Mouse (Mus musculus) MEL (cell line): ENCODE measurements around the gene Lrrc49. TPM values are rescaled to one million over a fixed set of nuclear protein-coding genes. Genes with fewer than 3 reads are reported as not detected.

ENCODE experiments used
- DNase-seq: peaks from one replicate; pipeline ENCODE4 v3.0.0; 2011; ENCODE audit warnings: low read depth, low spot score
- H3K27ac ChIP-seq: 2 replicates; pipeline ENCODE4 v1.5.1; 2012; ENCODE audit warnings: low read depth, mild to moderate bottlenecking, control low read depth, low read length, moderate library complexity; ENCODE audit not compliant: control insufficient read depth
- H3K27me3 ChIP-seq, 2 experiments: fragments of 150-350 bp in 1 of 2; sonication (generic) in 1 of 2; 2 replicates each; pipeline ENCODE4 v1.6.1; 2012; ENCODE audit warnings: low read length in 2 of 2, mild to moderate bottlenecking in 2 of 2, improper control_type of control experiment in 1 of 2, moderate library complexity in 1 of 2; ENCODE audit not compliant: insufficient read depth in 2 of 2, control insufficient read depth in 1 of 2
- H3K36me3 ChIP-seq, 2 experiments: 2 replicates each; pipeline ENCODE4 v1.6.1; 2012 to 2014; ENCODE audit warnings: low read length in 2 of 2, improper control_type of control experiment in 1 of 2, inconsistent platforms in 1 of 2, mild to moderate bottlenecking in 1 of 2; ENCODE audit not compliant: insufficient read depth in 2 of 2, control insufficient read depth in 1 of 2
- H3K4me1 ChIP-seq, 2 experiments: fragments of 150-350 bp in 1 of 2; sonication (generic) in 1 of 2; 2 replicates each; pipeline ENCODE4 v1.6.1; 2012; ENCODE audit warnings: low read length in 2 of 2, improper control_type of control experiment in 1 of 2, mild to moderate bottlenecking in 1 of 2; ENCODE audit not compliant: insufficient read depth in 2 of 2, control insufficient read depth in 1 of 2
- H3K4me3 ChIP-seq, 2 experiments: fragments of 150-350 bp in 1 of 2; sonication (generic) in 1 of 2; 2 replicates each; pipeline ENCODE4 v1.5.1; 2012; ENCODE audit warnings: low read depth in 2 of 2, low read length in 2 of 2, mild to moderate bottlenecking in 2 of 2, moderate library complexity in 2 of 2, control low read depth in 1 of 2, improper control_type of control experiment in 1 of 2; ENCODE audit not compliant: control insufficient read depth in 1 of 2, insufficient read depth in 1 of 2
- H3K79me2 ChIP-seq: 2 replicates; pipeline ENCODE4 v1.6.1; 2012; ENCODE audit warnings: mild to moderate bottlenecking, low read length, moderate library complexity; ENCODE audit not compliant: control insufficient read depth, poor library complexity, insufficient read depth
- H3K9ac ChIP-seq: 2 replicates; pipeline ENCODE4 v1.6.1; 2012; ENCODE audit warnings: low read depth, mild to moderate bottlenecking, control low read depth, low read length, moderate library complexity; ENCODE audit not compliant: control insufficient read depth, poor library complexity, severe bottlenecking
- H3K9me3 ChIP-seq: fragments of 150-350 bp; sonication (generic); replicated peaks from 2 replicates; pipeline ENCODE4 v1.6.1; 2012; ENCODE audit warnings: mild to moderate bottlenecking, low read length, improper control_type of control experiment, moderate library complexity; ENCODE audit not compliant: insufficient read depth
- CTCF ChIP-seq, 3 experiments: IDR thresholded peaks in 2 of 3; conservative IDR thresholded peaks in 1 of 3; 2 replicates each; pipeline ENCODE4 v1.5.1; 2011 to 2012; ENCODE audit warnings: low read length in 3 of 3, low read depth in 2 of 3, mild to moderate bottlenecking in 2 of 3, improper control_type of control experiment in 1 of 3, inconsistent platforms in 1 of 3, mixed read lengths in 1 of 3, moderate library complexity in 1 of 3; ENCODE audit not compliant: control insufficient read depth in 1 of 3, insufficient read depth in 1 of 3, poor library complexity in 1 of 3, severe bottlenecking in 1 of 3
- EP300 ChIP-seq, 2 experiments: IDR thresholded peaks; 2 replicates each; pipeline ENCODE4 v1.6.1; 2011; ENCODE audit warnings: improper control_type of control experiment in 2 of 2, low read length in 2 of 2, low read depth in 1 of 2, mild to moderate bottlenecking in 1 of 2
- ETS1 ChIP-seq: IDR thresholded peaks from 2 replicates; pipeline ENCODE4 v1.6.1; 2012; ENCODE audit warnings: low read depth, mild to moderate bottlenecking, inconsistent platforms, low read length, improper control_type of control experiment, moderate library complexity
- GABPA ChIP-seq: IDR thresholded peaks from 2 replicates; pipeline ENCODE4 v1.6.1; 2012; ENCODE audit warnings: low read depth, mild to moderate bottlenecking, inconsistent platforms, low read length, improper control_type of control experiment, moderate library complexity
- MAZ ChIP-seq: IDR thresholded peaks from 2 replicates; pipeline ENCODE4 v1.6.1; 2012; ENCODE audit warnings: low read depth, mild to moderate bottlenecking, inconsistent platforms, low read length, improper control_type of control experiment
- MXI1 ChIP-seq: IDR thresholded peaks from 2 replicates; pipeline ENCODE4 v1.6.1; 2011; ENCODE audit warnings: mild to moderate bottlenecking, low read depth, low read length, improper control_type of control experiment
- MYB ChIP-seq: IDR thresholded peaks from 2 replicates; pipeline ENCODE4 v1.6.1; 2011; ENCODE audit warnings: mild to moderate bottlenecking, low read depth, low read length, improper control_type of control experiment
- NELFE ChIP-seq: IDR thresholded peaks from 2 replicates; pipeline ENCODE4 v1.6.1; 2011; ENCODE audit warnings: low read depth, low read length, improper control_type of control experiment
- NRF1 ChIP-seq: IDR thresholded peaks from 2 replicates; pipeline ENCODE4 v1.6.1; 2014; ENCODE audit warnings: low read depth, mild to moderate bottlenecking, inconsistent platforms, low read length, improper control_type of control experiment, moderate library complexity; ENCODE audit not compliant: poor library complexity, insufficient read depth, severe bottlenecking
- POLR2A ChIP-seq, 2 experiments: IDR thresholded peaks; 2 replicates each; pipeline ENCODE4 v1.6.1; 2011 to 2012; ENCODE audit warnings: low read length in 2 of 2, mild to moderate bottlenecking in 2 of 2, control low read depth in 1 of 2, improper control_type of control experiment in 1 of 2, low read depth in 1 of 2, moderate library complexity in 1 of 2; ENCODE audit not compliant: control insufficient read depth in 1 of 2, insufficient read depth in 1 of 2, poor library complexity in 1 of 2
- POLR2AphosphoS2 ChIP-seq: IDR thresholded peaks from 2 replicates; pipeline ENCODE4 v1.6.1; 2011; ENCODE audit warnings: low read length, improper control_type of control experiment
- POLR2AphosphoS5 ChIP-seq: IDR thresholded peaks from 2 replicates; pipeline ENCODE4 v1.6.1; 2012; ENCODE audit warnings: low read depth, borderline replicate concordance, mild to moderate bottlenecking, inconsistent platforms, low read length, moderate library complexity, mixed read lengths
- RAD21 ChIP-seq: IDR thresholded peaks from 2 replicates; pipeline ENCODE4 v1.6.1; 2011; ENCODE audit warnings: mild to moderate bottlenecking, low read depth, low read length, improper control_type of control experiment
- RCOR1 ChIP-seq: IDR thresholded peaks from 2 replicates; pipeline ENCODE4 v1.6.1; 2012; ENCODE audit warnings: low read depth, mild to moderate bottlenecking, inconsistent platforms, low read length, improper control_type of control experiment
- SIN3A ChIP-seq: IDR thresholded peaks from 2 replicates; pipeline ENCODE4 v1.6.1; 2012; ENCODE audit warnings: low read length, improper control_type of control experiment, inconsistent platforms
- SMC3 ChIP-seq: IDR thresholded peaks from 2 replicates; pipeline ENCODE4 v1.6.1; 2011; ENCODE audit warnings: low read depth, low read length, improper control_type of control experiment
- TAL1 ChIP-seq: IDR thresholded peaks from 2 replicates; pipeline ENCODE4 v1.6.1; 2012; ENCODE audit warnings: mild to moderate bottlenecking, inconsistent platforms, low read length, moderate library complexity, mixed read lengths
- TBP ChIP-seq: IDR thresholded peaks from 2 replicates; pipeline ENCODE4 v1.8.0; 2011; ENCODE audit warnings: low read depth, low read length, improper control_type of control experiment
- TCF12 ChIP-seq: IDR thresholded peaks from 2 replicates; pipeline ENCODE4 v1.6.1; 2014; ENCODE audit warnings: low read depth, mild to moderate bottlenecking, inconsistent platforms, low read length, improper control_type of control experiment, moderate library complexity
- USF1 ChIP-seq: IDR thresholded peaks from 2 replicates; pipeline ENCODE4 v1.6.1; 2014; ENCODE audit warnings: low read depth, mild to moderate bottlenecking, inconsistent platforms, low read length, improper control_type of control experiment, moderate library complexity
- USF2 ChIP-seq, 2 experiments: IDR thresholded peaks; 2 replicates each; pipeline ENCODE4 v1.6.1; 2011 to 2012; ENCODE audit warnings: improper control_type of control experiment in 2 of 2, low read length in 2 of 2, borderline replicate concordance in 1 of 2, inconsistent platforms in 1 of 2, low read depth in 1 of 2, mild to moderate bottlenecking in 1 of 2; ENCODE audit not compliant: insufficient read depth in 1 of 2
- ZKSCAN1 ChIP-seq: IDR thresholded peaks from 2 replicates; pipeline ENCODE4 v1.6.1; 2012; ENCODE audit warnings: low read depth, mild to moderate bottlenecking, inconsistent platforms, low read length, improper control_type of control experiment, moderate library complexity
- ZMIZ1 ChIP-seq: IDR thresholded peaks from 2 replicates; pipeline ENCODE4 v1.6.1; 2012; ENCODE audit warnings: low read depth, mild to moderate bottlenecking, inconsistent platforms, low read length, improper control_type of control experiment, moderate library complexity
- ZNF384 ChIP-seq: IDR thresholded peaks from 2 replicates; pipeline ENCODE4 v1.6.1; 2012; ENCODE audit warnings: low read depth, mild to moderate bottlenecking, inconsistent platforms, low read length, improper control_type of control experiment
- polyA plus RNA-seq, 2 experiments: library from polyadenylated mRNA; stranded (reverse) in 1 of 2; unstranded in 1 of 2; fragments of >175 nt in 1 of 2; fragments of >200 nt in 1 of 2; gene quantifications; 2 replicates each; pipeline versions ENCODE4 v1.2.1 to v1.2.4; 2012; ENCODE audit warnings: low replicate concordance in 2 of 2, low read depth in 1 of 2; ENCODE audit not compliant: insufficient read length in 2 of 2, insufficient read depth in 1 of 2, missing spikeins in 1 of 2
- total RNA-seq: library from RNA; depleted of rRNA; stranded (reverse); fragments of 300-350 nt; gene quantifications from 2 replicates; pipeline ENCODE4 v1.2.3, GENCODE M21; 2012

The Lrrc49 gene
- total and polyA plus RNA-seq, 3 experiments: 2.7 to 5.5 TPM; not detected in 1

DNA sequence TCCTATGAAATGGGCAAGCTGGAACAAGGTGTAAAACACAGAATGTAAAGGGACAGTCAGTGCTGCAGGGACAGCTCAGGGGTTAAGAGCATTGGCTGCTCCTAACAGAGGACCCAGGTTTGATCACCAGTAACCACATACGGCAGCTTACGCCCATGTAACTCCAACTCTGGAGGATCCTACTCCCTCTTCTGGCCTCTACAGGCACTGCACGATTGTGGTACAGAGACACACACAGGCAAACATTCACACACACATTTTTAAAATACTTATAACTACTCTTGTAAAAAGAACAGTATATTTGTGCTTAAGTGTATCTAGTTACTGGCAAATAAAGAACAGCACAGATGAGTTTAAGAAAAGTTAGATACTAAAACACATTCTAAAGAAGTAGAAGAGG is 7.0 kb downstream of the Lrrc49 start:
- TF ChIP-seq SIN3A: no peak
- no peak for TF ChIP-seq EP300 (IDR thresholded peaks at IDR 0.05; ENCODE audit: low read depth in 1 of 2, low read length in 2 of 2)
- no peak for TF ChIP-seq MAZ
- TF ChIP-seq TBP: no peak
- TF ChIP-seq SMC3: peak; percentile 59
- no peak for TF ChIP-seq ZKSCAN1
- no peak for TF ChIP-seq MXI1
- TF ChIP-seq RCOR1: no peak
- TF ChIP-seq POLR2AphosphoS5: no peak
- TF ChIP-seq ZMIZ1: no peak
- TF ChIP-seq NELFE: no peak
- peak; percentile 32 to 46 (median 41) for TF ChIP-seq CTCF (IDR thresholded peaks at IDR 0.05 in 2 of 3, conservative IDR thresholded peaks at IDR 0.05 in 1 of 3; ENCODE audit: control insufficient read depth in 1 of 3, insufficient read depth in 1 of 3, low read depth in 2 of 3, low read length in 3 of 3, poor library complexity in 1 of 3, severe bottlenecking in 1 of 3)
- TF ChIP-seq TAL1: no peak
- TF ChIP-seq RAD21: peak; percentile 30
- Histone ChIP-seq H3K4me1 (no peaks in the 10 kb centered on the region), H3K79me2 (no peaks in the 10 kb centered on the region), H3K27me3 (no peaks in the 10 kb centered on the region), H3K27ac (no peak overlapping the region), H3K9ac (no peak overlapping the region), H3K36me3 (no peaks in the 10 kb centered on the region), H3K9me3 (no peaks in the 10 kb centered on the region), H3K4me3 (no peak overlapping the region)
- DNase-seq: peak; percentile 51

DNA sequence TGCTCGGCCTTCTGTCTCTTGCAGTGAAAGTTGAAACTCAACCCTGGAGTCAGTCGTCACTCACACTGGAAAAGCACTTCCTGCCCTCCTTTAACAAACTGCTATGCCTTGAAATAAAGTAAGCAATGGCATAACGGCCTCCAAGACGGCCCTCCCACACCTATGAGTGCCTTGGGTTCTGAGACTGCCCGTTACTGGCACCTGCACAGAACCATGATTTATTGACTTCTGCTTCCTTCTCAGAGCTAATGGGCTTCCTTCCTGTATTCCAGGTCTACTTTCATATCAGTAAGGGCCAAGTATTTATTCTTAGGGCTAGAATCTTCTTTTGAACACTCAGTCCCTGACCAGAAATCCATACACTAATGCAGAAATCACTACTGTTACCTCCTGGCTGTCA is 9.0 kb downstream of the Lrrc49 start:
- Histone ChIP-seq H3K9ac (no peak overlapping the region), H3K27ac (no peak overlapping the region), H3K27me3 (no peaks in the 10 kb centered on the region), H3K36me3 (no peaks in the 10 kb centered on the region), H3K4me3 (no peak overlapping the region), H3K4me1 (no peaks in the 10 kb centered on the region), H3K9me3 (no peaks in the 10 kb centered on the region), H3K79me2 (no peaks in the 10 kb centered on the region)
- TF ChIP-seq TCF12: no peak
- no peak for TF ChIP-seq USF1
- no peak for TF ChIP-seq ETS1
- TF ChIP-seq MYB: no peak
- no peak for TF ChIP-seq GABPA
- TF ChIP-seq POLR2A (IDR thresholded peaks at IDR 0.05; ENCODE audit: control insufficient read depth in 1 of 2, insufficient read depth in 1 of 2, low read depth in 1 of 2, low read length in 2 of 2, poor library complexity in 1 of 2): no peak
- TF ChIP-seq POLR2AphosphoS2: no peak
- TF ChIP-seq ZNF384: no peak
- TF ChIP-seq NRF1: no peak
- no peak for TF ChIP-seq TBP
- TF ChIP-seq USF2 (IDR thresholded peaks at IDR 0.05; ENCODE audit: borderline replicate concordance in 1 of 2, insufficient read depth in 1 of 2, low read depth in 1 of 2, low read length in 2 of 2): no peak
- TF ChIP-seq NELFE: no peak
- DNase-seq: no peak
